8 mouse cellular contexts compared by ENCODE assay signal in the genomic region with DNA sequence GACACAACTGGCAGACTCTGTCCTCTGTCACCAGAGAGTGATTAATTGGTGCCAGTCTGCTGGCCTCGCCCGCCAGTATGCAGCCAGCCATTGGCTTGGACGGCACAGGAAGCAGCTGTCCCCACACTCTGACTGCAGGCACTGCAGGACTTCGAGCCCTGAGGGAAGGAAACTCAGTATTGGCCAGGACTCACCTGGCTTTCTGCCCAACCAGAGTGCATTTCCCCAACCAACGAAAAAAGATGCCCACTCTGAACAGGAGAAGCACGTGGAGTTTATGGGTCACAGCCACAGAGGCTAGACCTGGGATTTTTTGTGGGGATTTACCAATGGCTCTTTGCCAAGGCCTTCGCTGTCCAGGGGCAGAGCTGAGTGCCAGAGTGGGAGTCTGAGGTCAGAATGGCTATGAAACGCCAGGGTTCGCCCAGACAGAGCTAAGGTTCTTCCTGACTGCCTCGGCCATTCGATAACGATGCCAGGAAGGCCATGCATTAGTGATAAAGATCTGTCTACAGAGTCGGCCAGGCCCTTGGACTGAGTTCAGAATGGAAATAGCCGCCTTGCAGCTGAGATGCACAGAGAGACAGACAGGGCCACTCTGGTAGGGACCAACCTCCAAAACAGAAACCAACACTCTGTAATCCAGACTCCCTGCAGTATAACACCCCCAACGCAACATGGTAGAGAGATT.
DNase-seq lines count a peak whose midpoint lies in the region; ATAC-seq lines count a peak whose summit lies in the region.

No protein-coding gene starts in this region.

- ATAC-seq in granulocyte monocyte progenitor cell, adult 5-6 weeks (replicated peaks; ENCODE audit: poor library complexity, severe bottlenecking) = peak; percentile 72
- ATAC-seq in intestine, embryonic 16.5 days = peak; percentile 95
- ATAC-seq in limb, embryonic 15.5 days (ENCODE audit: insufficient number of reproducible peaks, low FRiP score, low TSS enrichment, low read depth) = peak; percentile 70; the same call in 1 of the 2 replicates

- H3K4me3 ChIP-seq in heart, embryonic 10.5 days = no peak overlapping the region
- H3K4me3 ChIP-seq in intestine, embryonic 16.5 days (ENCODE audit: low read length) = no peak overlapping the region
- no peak overlapping the region for H3K4me3 ChIP-seq in limb, embryonic 15.5 days

- no peaks in the 10 kb centered on the region for H3K36me3 ChIP-seq in heart, embryonic 10.5 days
- H3K36me3 ChIP-seq in intestine, embryonic 16.5 days (ENCODE audit: control insufficient read depth, insufficient read depth, low read length) = no peaks in the 10 kb centered on the region
- H3K36me3 ChIP-seq in limb, embryonic 15.5 days = no peaks in the 10 kb centered on the region

- H3K27ac ChIP-seq in heart, embryonic 10.5 days = no peak overlapping the region
- peak overlapping the region; percentile 11; the same call in 1 of the 2 replicates for H3K27ac ChIP-seq in intestine, embryonic 16.5 days (ENCODE audit: low read length)
- no peak overlapping the region for H3K27ac ChIP-seq in limb, embryonic 15.5 days

- 0 out of 2 replicates have a peak, but pooled peaks cover 2% of the 10 kb centered on the region for H3K27me3 ChIP-seq in heart, embryonic 10.5 days (ENCODE audit: insufficient read depth, poor library complexity, severe bottlenecking)
- no peaks in the 10 kb centered on the region for H3K27me3 ChIP-seq in intestine, embryonic 16.5 days (replicated peaks; ENCODE audit: control insufficient read depth, insufficient read depth, low read length)
- H3K27me3 ChIP-seq in limb, embryonic 15.5 days = no peaks in the 10 kb centered on the region

- H3K4me1 ChIP-seq in heart, embryonic 10.5 days = peaks cover 20% of the 10 kb centered on the region
- peaks cover 9% of the 10 kb centered on the region for H3K4me1 ChIP-seq in intestine, embryonic 16.5 days (ENCODE audit: control insufficient read depth, insufficient read depth, low read length)
- peaks cover 10% of the 10 kb centered on the region for H3K4me1 ChIP-seq in limb, embryonic 15.5 days

- H3K9me3 ChIP-seq in heart, embryonic 10.5 days = no peaks in the 10 kb centered on the region
- H3K9me3 ChIP-seq in intestine, embryonic 16.5 days (ENCODE audit: control insufficient read depth, low read length) = no peaks in the 10 kb centered on the region
- no peaks in the 10 kb centered on the region for H3K9me3 ChIP-seq in limb, embryonic 15.5 days

- WGBS in heart, embryonic 10.5 days = 61% methylated on average over 15 of the region's 15 CpGs
- 42% methylated on average over 15 of the region's 15 CpGs for WGBS in intestine, embryonic 16.5 days
- 32% methylated on average over 15 of the region's 15 CpGs for WGBS in limb, embryonic 15.5 days

- 0 out of 2 replicates have a peak overlapping the region, but pooled peaks have one; percentile 14 for H3K4me2 ChIP-seq in intestine, embryonic 16.5 days (ENCODE audit: low read depth, low read length)
- H3K4me2 ChIP-seq in limb, embryonic 15.5 days = no peak overlapping the region

- DNase-seq in heart, adult 11 months = peak; percentile 99
- DNase-seq in heart, embryonic 10.5 days (ENCODE audit: low spot score) = no peak
- peak; percentile 67 for DNase-seq in cerebellum, adult 11-12 months
- DNase-seq in ovary, adult 18-20 months (ENCODE audit: low spot score) = peak; percentile 45
- no peak for DNase-seq in thymus, adult 18-20 months

- no peak overlapping the region for H3K9ac ChIP-seq in intestine, embryonic 16.5 days (ENCODE audit: low read depth, low read length)
- no peak overlapping the region for H3K9ac ChIP-seq in limb, embryonic 15.5 days

Comparison
In these comparisons a context has a peak if more than half of its experiments do, and no peak if none do; other contexts are left out.
1. DNase-seq: peak in heart, adult 11 months (single experiment), cerebellum, adult 11-12 months (single experiment) and ovary, adult 18-20 months (single experiment); none in heart, embryonic 10.5 days (single experiment) and thymus, adult 18-20 months (0 of 2).
2. Peak in every context shown above with its lines, with median percentiles within 50 percentile points of each other: ATAC-seq.